Mouse (Mus musculus): ENCODE results near the gene Timp3.

DNA sequence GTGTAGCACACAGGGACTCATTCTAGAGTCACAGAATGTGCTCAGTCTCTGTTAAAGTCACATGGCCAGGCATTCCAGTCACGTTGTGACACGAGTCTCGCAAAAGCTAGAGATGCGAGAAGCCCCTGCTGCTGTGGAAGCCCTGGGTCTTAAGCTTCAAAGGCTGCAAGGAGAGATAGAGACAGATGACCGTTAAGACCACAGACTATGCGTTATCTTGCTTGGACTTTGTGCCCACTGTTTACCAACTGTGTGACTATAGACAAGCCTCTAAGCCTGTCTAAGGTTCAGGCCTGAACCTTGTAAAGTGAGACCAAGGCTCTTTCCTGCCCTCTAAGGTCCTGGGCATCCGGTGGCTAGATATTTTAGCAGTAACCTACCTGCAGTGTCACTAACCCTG lies 42.5 kb downstream of the Timp3 start:
- TF ChIP-seq HCFC1 (IDR thresholded peaks at IDR 0.05; ENCODE audit: borderline replicate concordance, insufficient read depth, low read length) (no peak), ZC3H11A (IDR thresholded peaks at IDR 0.05; ENCODE audit: borderline replicate concordance, low read depth, low read length) (no peak)
